Mouse (Mus musculus) midbrain, postnatal 0 days (tissue): Measurements from ENCODE around the gene Phf10. TPM values are rescaled to one million over a fixed set of nuclear protein-coding genes. Genes with fewer than 3 reads are reported as not detected.

Experiments used
- ATAC-seq: fragments of 200-750 bp; cut with Nextera tagmentation; 2 replicates; pipeline ENCODE4 v1.8.0; 2017; ENCODE audit warnings: moderate number of reproducible peaks, mild to moderate bottlenecking, moderate TSS enrichment, moderate library complexity; ENCODE audit not compliant: low FRiP score
- DNase-seq: peaks from one replicate; pipeline ENCODE4 v3.0.0-alpha.2; 2015; ENCODE audit warnings: low spot score
- H3K27ac ChIP-seq: fragments of 300-500 bp; sonication (generic); 2 replicates; pipeline ENCODE4 v1.5.1; 2014; ENCODE audit warnings: low read depth, mild to moderate bottlenecking, low read length, mixed read lengths
- H3K27me3 ChIP-seq: fragments of 300-500 bp; sonication (generic); 2 replicates; pipeline ENCODE4 v1.6.1; 2014; ENCODE audit warnings: low read length, control low read depth, mixed read lengths; ENCODE audit not compliant: insufficient read depth
- H3K36me3 ChIP-seq: fragments of 300-500 bp; sonication (generic); 2 replicates; pipeline ENCODE4 v1.6.1; 2014; ENCODE audit warnings: low read length, control low read depth, mixed read lengths; ENCODE audit not compliant: insufficient read depth
- H3K4me1 ChIP-seq: fragments of 300-500 bp; sonication (generic); 2 replicates; pipeline ENCODE4 v1.6.1; 2014; ENCODE audit warnings: mild to moderate bottlenecking, control low read depth, antibody characterized with exemption, low read length, mixed read lengths; ENCODE audit not compliant: insufficient read depth
- H3K4me2 ChIP-seq: fragments of 300-500 bp; sonication (generic); 2 replicates; pipeline ENCODE4 v1.6.1; 2014; ENCODE audit warnings: low read depth, mild to moderate bottlenecking, low read length, mixed read lengths; ENCODE audit not compliant: poor library complexity, severe bottlenecking
- H3K4me3 ChIP-seq: fragments of 300-500 bp; sonication (generic); 2 replicates; pipeline ENCODE4 v1.5.1; 2014; ENCODE audit warnings: low read depth, mild to moderate bottlenecking, low read length, moderate library complexity
- H3K9ac ChIP-seq: fragments of 300-500 bp; sonication (generic); replicated peaks from 2 replicates; pipeline ENCODE4 v1.6.1; 2014; ENCODE audit warnings: mild to moderate bottlenecking, low read length, moderate library complexity, mixed read lengths; ENCODE audit not compliant: poor library complexity, severe bottlenecking
- H3K9me3 ChIP-seq: fragments of 300-500 bp; sonication (generic); 2 replicates; pipeline ENCODE4 v1.6.1; 2016; ENCODE audit warnings: low read length, control low read depth
- CTCF ChIP-seq: IDR thresholded peaks from 2 replicates; pipeline ENCODE4 v1.5.1; 2016; ENCODE audit warnings: antibody characterized with exemption, mild to moderate bottlenecking
- WGBS: fragments of 180-500 bp; shearing (Covaris S2); extraction: QIAGEN DNeasy Blood & Tissue Kit; methylation state at CpG from one replicate; pipeline ENCODE4 v1.1.7; 2014; 5-methylcytosine and 5-hydroxymethylcytosine counted together
- polyA plus RNA-seq: library from polyadenylated mRNA; unstranded; fragments of >200 nt; fragmentation: Nextera tagmentation; extraction: Ambion mirVana; gene quantifications from 2 replicates; pipeline ENCODE4 v1.2.1, GENCODE M21; 2015
- total RNA-seq: library from RNA; depleted of rRNA; stranded (reverse); fragments of >200 nt; gene quantifications from 2 replicates; pipeline ENCODE4 v1.2.3, GENCODE M21; 2014

Phf10 gene
- total and polyA plus RNA-seq, 2 experiments from 2014 or later, result 12.3 to 49.9 TPM

DNA sequence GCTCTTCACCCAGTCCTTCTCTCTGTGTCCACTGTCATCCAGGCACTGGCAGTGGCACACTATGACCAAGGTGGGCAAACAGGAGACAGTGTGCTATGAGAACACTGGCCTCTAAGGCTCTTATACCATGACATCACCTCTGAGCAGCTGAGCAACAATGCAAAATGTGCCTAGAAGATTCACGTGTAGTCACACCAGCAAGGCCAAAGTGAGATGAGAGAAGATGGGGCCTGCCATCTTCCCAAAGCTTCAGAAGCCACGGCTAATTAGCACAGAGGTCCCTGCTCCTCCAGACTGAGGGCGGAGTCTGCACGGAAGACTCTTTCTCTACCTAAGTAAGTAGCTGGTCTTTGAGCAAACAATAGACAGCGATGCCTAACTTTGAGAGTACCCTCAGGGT is 32.4 kb downstream of the Phf10 start:
- Histone ChIP-seq H3K27me3 (no peaks in the 10 kb centered on the region), H3K27ac (no peak overlapping the region), H3K4me2 (no peak overlapping the region), H3K4me1 (no peaks in the 10 kb centered on the region), H3K4me3 (no peak overlapping the region), H3K36me3 (no peaks in the 10 kb centered on the region), H3K9ac (no peak overlapping the region), H3K9me3 (no peaks in the 10 kb centered on the region)
- ATAC-seq (no peak), DNase-seq (no peak)
- 69% methylated on average over 5 of the region's 5 CpGs for WGBS
- TF ChIP-seq CTCF, result no peak

- TF ChIP-seq CTCF, result no peak
- DNase-seq, result no peak
- H3K36me3 ChIP-seq, result no peaks in the 10 kb centered on the region
- ATAC-seq, result no peak
- H3K9me3 ChIP-seq, result no peaks in the 10 kb centered on the region
- no peak overlapping the region for H3K4me2 ChIP-seq
- no peak overlapping the region for H3K4me3 ChIP-seq
- 78% methylated on average over 8 of the region's 8 CpGs for WGBS
- no peak overlapping the region for H3K9ac ChIP-seq
- H3K4me1 ChIP-seq, result no peaks in the 10 kb centered on the region
- no peak overlapping the region for H3K27ac ChIP-seq
- no peaks in the 10 kb centered on the region for H3K27me3 ChIP-seq
Measured at GRCm38 (mm10) chr17:14927644-14928218, 33.3 kb downstream of the Phf10 start.

- ATAC-seq (no peak), DNase-seq (no peak)
- Histone ChIP-seq H3K4me3 (no peak overlapping the region), H3K9me3 (no peaks in the 10 kb centered on the region), H3K27ac (no peak overlapping the region), H3K9ac (no peak overlapping the region), H3K27me3 (no peaks in the 10 kb centered on the region), H3K4me1 (no peaks in the 10 kb centered on the region), H3K36me3 (no peaks in the 10 kb centered on the region), H3K4me2 (no peak overlapping the region)
- 81% methylated on average over 6 of the region's 6 CpGs for WGBS
- no peak for TF ChIP-seq CTCF
Measured at GRCm38 (mm10) chr17:14921582-14921981, 39.5 kb downstream of the Phf10 start.

DNA sequence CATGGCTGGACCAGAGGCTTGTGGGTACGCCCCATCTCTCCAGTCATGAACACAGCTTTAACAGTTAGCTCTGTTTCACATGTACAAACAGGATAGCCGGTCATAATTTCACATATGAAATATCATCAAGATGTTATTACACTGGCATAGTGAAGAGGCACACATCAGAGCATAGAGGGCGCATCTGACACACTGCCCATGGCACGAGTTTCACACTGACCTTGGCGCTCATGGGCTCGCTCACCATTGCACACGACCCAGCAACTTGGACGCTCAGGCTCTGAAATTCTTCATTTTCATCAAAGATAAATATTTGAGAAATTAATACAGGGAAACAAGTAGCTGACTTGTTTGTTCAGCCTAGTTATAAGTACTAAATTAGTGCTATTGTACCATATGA is 43.2 kb downstream of the Phf10 start:
- no peak overlapping the region for H3K9ac ChIP-seq
- H3K4me3 ChIP-seq, result no peak overlapping the region
- TF ChIP-seq CTCF, result no peak
- H3K27me3 ChIP-seq, result no peaks in the 10 kb centered on the region
- H3K9me3 ChIP-seq, result no peaks in the 10 kb centered on the region
- no peak overlapping the region for H3K27ac ChIP-seq
- DNase-seq (no peak), ATAC-seq (no peak)
- no peaks in the 10 kb centered on the region for H3K4me1 ChIP-seq
- WGBS, result 86% methylated on average over 8 of the region's 8 CpGs
- H3K36me3 ChIP-seq, result no peaks in the 10 kb centered on the region
- no peak overlapping the region for H3K4me2 ChIP-seq

DNA sequence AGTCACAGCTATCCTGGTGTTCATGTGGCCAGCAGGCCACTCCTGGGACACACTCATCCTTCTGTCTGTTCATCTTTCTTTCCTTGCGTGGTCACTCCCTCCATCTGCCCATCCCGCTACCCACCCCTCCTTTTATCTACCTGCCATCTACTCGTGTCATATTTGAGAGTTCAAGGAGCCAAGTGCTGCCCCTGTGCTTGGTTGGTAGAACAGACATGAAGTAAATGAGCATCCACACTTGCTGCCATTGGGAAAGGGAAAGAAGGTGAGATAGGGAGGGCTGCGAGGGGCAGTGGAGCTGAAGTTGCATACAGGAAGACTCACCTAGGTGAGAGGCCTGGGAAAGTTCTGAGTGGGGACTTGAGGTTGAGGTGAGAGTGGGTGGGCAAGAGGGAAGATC is 46.7 kb downstream of the Phf10 start:
- no peak overlapping the region for H3K27ac ChIP-seq
- H3K4me3 ChIP-seq, result no peak overlapping the region
- DNase-seq (no peak), ATAC-seq (no peak)
- H3K4me2 ChIP-seq, result no peak overlapping the region
- no peak overlapping the region for H3K9ac ChIP-seq
- no peak for TF ChIP-seq CTCF
- H3K9me3 ChIP-seq, result no peaks in the 10 kb centered on the region
- H3K4me1 ChIP-seq, result no peaks in the 10 kb centered on the region
- no peaks in the 10 kb centered on the region for H3K36me3 ChIP-seq
- WGBS, result 89% methylated on average over 4 of the region's 4 CpGs
- no peaks in the 10 kb centered on the region for H3K27me3 ChIP-seq

DNA sequence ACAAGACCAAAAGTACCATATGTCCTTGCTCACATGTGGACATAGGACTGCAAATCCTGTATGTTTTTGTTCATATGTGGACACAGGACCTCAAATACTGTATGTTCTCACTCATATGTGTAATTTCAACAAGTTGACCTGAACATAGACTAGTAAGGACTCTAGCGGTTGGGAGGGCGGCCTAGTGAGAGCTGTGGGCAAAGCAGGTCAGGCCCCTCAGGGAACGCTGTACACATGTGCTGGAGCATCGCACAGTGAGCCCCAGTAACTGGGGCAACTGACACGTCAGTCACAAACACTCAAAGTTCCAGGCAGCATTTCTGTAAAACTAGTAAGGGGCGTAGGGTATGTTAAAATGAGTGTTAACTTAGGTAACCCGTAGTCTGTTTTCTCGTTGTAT is 48.1 kb downstream of the Phf10 start:
- Histone ChIP-seq H3K27me3 (no peaks in the 10 kb centered on the region), H3K36me3 (no peaks in the 10 kb centered on the region), H3K4me2 (no peak overlapping the region), H3K9ac (no peak overlapping the region), H3K9me3 (no peaks in the 10 kb centered on the region), H3K4me3 (no peak overlapping the region), H3K27ac (no peak overlapping the region), H3K4me1 (no peaks in the 10 kb centered on the region)
- ATAC-seq, result no peak
- no peak for TF ChIP-seq CTCF
- DNase-seq, result no peak
- 85% methylated on average over 8 of the region's 8 CpGs for WGBS
